Mouse (Mus musculus) right cerebral cortex, adult 18-20 months (tissue): ENCODE results near the gene Slc27a5.

Experiments used
- DNase-seq: peaks from one replicate; pipeline ENCODE4 v3.0.0; 2022; ENCODE audit warnings: mixed read lengths

Gene Slc27a5

GRCm38 (mm10) chr7:12998053-12998452 lies at the start of gene Slc27a5:
TSS of gene Slc27a5 (minus strand) at chr7:12998192.
- no peak for DNase-seq

- DNase-seq: no peak
Measured at GRCm38 (mm10) chr7:13046084-13046483, 48.1 kb upstream of the Slc27a5 start.

GRCm38 (mm10) chr7:13044254-13044625 lies 46.2 kb upstream of the Slc27a5 start:
- no peak for DNase-seq

GRCm38 (mm10) chr7:13043445-13044253 lies 45.7 kb upstream of the Slc27a5 start:
- no peak for DNase-seq

GRCm38 (mm10) chr7:13043120-13043444 lies 45.1 kb upstream of the Slc27a5 start:
- DNase-seq: no peak

- no peak for DNase-seq
Measured at GRCm38 (mm10) chr7:13042511-13042910, 44.5 kb upstream of the Slc27a5 start.

- DNase-seq: no peak
Measured at GRCm38 (mm10) chr7:13041256-13041655, 43.3 kb upstream of the Slc27a5 start.

GRCm38 (mm10) chr7:13039181-13039580 lies 41.2 kb upstream of the Slc27a5 start:
- DNase-seq: no peak

- DNase-seq: no peak
Measured at GRCm38 (mm10) chr7:13038621-13039169, 40.7 kb upstream of the Slc27a5 start.

GRCm38 (mm10) chr7:13037901-13038555 lies 40.0 kb upstream of the Slc27a5 start, which contains the start of gene Ube2m:
TSS of gene Ube2m (minus strand) at chr7:13038275.
- peak; percentile 99 for DNase-seq

- DNase-seq: peak; percentile 52
Measured at GRCm38 (mm10) chr7:13037366-13037765, 39.4 kb upstream of the Slc27a5 start.

- no peak for DNase-seq
Measured at GRCm38 (mm10) chr7:13036806-13037205, 38.8 kb upstream of the Slc27a5 start.

- DNase-seq: no peak
Measured at GRCm38 (mm10) chr7:13035211-13035855, 37.3 kb upstream of the Slc27a5 start.

- DNase-seq: peak; percentile 98
Measured at GRCm38 (mm10) chr7:13034148-13034977, 36.4 kb upstream of the Slc27a5 start, which contains the start of gene Chmp2a. TSS of gene Chmp2a (minus strand) at chr7:13034807.

GRCm38 (mm10) chr7:13033451-13034147 lies 35.6 kb upstream of the Slc27a5 start:
- DNase-seq: no peak

- DNase-seq: no peak
Measured at GRCm38 (mm10) chr7:13032541-13032940, 34.5 kb upstream of the Slc27a5 start.

- no peak for DNase-seq
Measured at GRCm38 (mm10) chr7:13031983-13032382, 34.0 kb upstream of the Slc27a5 start.

- no peak for DNase-seq
Measured at GRCm38 (mm10) chr7:13031069-13031468, 33.1 kb upstream of the Slc27a5 start.

- DNase-seq: no peak
Measured at GRCm38 (mm10) chr7:13028986-13029385, 31.0 kb upstream of the Slc27a5 start.

GRCm38 (mm10) chr7:13025511-13026112 lies 27.6 kb upstream of the Slc27a5 start:
- no peak for DNase-seq

GRCm38 (mm10) chr7:13024805-13025204 lies 26.8 kb upstream of the Slc27a5 start:
- peak; percentile 85 for DNase-seq
